Mouse (Mus musculus): ENCODE data around the gene Pdx1. TPM values are rescaled to one million over a fixed set of nuclear protein-coding genes. Genes with fewer than 3 reads are reported as not detected.

The Pdx1 gene
- total and polyA plus RNA-seq, 3 experiments, result not detected

DNA sequence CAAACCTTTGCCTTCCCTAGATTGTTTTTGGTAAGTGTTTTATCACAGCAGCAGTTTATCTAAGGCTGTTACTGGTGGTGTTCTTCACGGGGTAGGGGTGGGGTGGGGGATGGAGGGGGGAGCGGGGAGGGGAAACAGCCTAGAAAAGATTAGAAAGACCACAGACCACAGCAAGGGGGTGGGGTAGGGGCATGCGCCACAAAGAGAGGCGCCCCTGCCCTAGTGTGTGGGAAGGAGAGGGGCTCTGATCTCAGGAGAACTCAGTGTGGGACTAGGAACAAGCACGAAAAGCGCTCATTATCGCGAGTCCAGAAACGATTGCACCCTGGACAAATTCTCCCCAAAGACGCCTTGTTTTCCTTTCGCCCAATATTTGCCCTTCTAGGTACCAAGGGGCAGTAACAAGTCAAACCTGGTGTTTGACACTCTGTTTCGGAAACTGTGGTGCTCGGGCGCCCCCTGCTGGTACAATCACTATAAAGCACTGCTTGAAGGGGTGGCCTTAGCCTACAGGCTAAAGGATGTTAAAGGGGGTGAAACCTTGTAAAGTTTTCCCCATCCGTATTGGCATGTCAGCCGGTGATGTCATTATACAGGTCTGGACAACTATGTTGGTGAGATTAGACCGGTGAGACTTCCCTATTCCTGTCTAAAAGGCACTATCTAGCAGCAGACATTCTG, 53.6 kb downstream of the Pdx1 start:
- DNase-seq (ENCODE audit: low spot score), result peak; percentile 45

More for the DNA sequence above, 53.6 kb downstream of the Pdx1 start:
- H3K4me3 ChIP-seq (ENCODE audit: low read depth, low read length), result no peak overlapping the region
- no peaks in the 10 kb centered on the region for H3K9me3 ChIP-seq (replicated peaks)
- peak; percentile 81 for TF ChIP-seq CTCF (IDR thresholded peaks at IDR 0.05; ENCODE audit: low read depth, low read length)
- TF ChIP-seq GATA2 (IDR thresholded peaks at IDR 0.05; ENCODE audit: borderline replicate concordance, low read depth, low read length), result no peak
- ATAC-seq (ENCODE audit: extremely low read depth, insufficient number of reproducible peaks, low FRiP score, poor library complexity, severe bottlenecking), result peak; percentile 54; the same call in 1 of the 2 replicates
- H3K27me3 ChIP-seq (ENCODE audit: insufficient read depth, low read length), result peaks cover 10% of the 10 kb centered on the region
- no peaks in the 10 kb centered on the region for H3K36me3 ChIP-seq (replicated peaks)
- H3K4me1 ChIP-seq (ENCODE audit: insufficient read depth, low read depth, low read length), result peaks cover 2% of the 10 kb centered on the region; the same call in 1 of the 2 replicates

Other genes with a start within 250 kb of the Pdx1 start
- gene Lnx2, start 193.4 kb upstream of the Pdx1 start, total RNA-seq (2014; fragmentation: Nextera tagmentation), result 28.4 and 34.4 TPM in 2 replicates
- 13.1 TPM in 2 replicates for gene Lnx2, start 193.4 kb upstream of the Pdx1 start, total RNA-seq (2017)
- 15.9 and 18.8 TPM in 2 replicates for gene Lnx2, start 193.4 kb upstream of the Pdx1 start, polyA plus RNA-seq (2012)
- gene Polr1d, start 192.9 kb upstream of the Pdx1 start, total RNA-seq (2014; fragmentation: Nextera tagmentation), result 107 and 124 TPM in 2 replicates
- 186 and 188 TPM in 2 replicates for gene Polr1d, start 192.9 kb upstream of the Pdx1 start, total RNA-seq (2017)
- 113 and 131 TPM in 2 replicates for gene Polr1d, start 192.9 kb upstream of the Pdx1 start, polyA plus RNA-seq (2012)
- not detected in 2 replicates for gene Gsx1, start 81.3 kb upstream of the Pdx1 start, total RNA-seq (2014; fragmentation: Nextera tagmentation)
- 0.12 TPM in 1 of 2 replicates, not detected in the other for gene Gsx1, start 81.3 kb upstream of the Pdx1 start, total RNA-seq (2017)
- not detected in 2 replicates for gene Gsx1, start 81.3 kb upstream of the Pdx1 start, polyA plus RNA-seq (2012)
- gene Cdx2, start 37.3 kb downstream of the Pdx1 start, total RNA-seq (2014; fragmentation: Nextera tagmentation), result not detected in 2 replicates
- not detected in 2 replicates for gene Cdx2, start 37.3 kb downstream of the Pdx1 start, total RNA-seq (2017)
- gene Cdx2, start 37.3 kb downstream of the Pdx1 start, polyA plus RNA-seq (2012), result not detected in 2 replicates
- gene Urad, start 52.5 kb downstream of the Pdx1 start, total RNA-seq (2014; fragmentation: Nextera tagmentation), result not detected in 2 replicates
- gene Urad, start 52.5 kb downstream of the Pdx1 start, total RNA-seq (2017), result 0.17 TPM in 1 of 2 replicates, not detected in the other
- gene Urad, start 52.5 kb downstream of the Pdx1 start, polyA plus RNA-seq (2012), result not detected in 2 replicates
- gene Flt3, start 130.5 kb downstream of the Pdx1 start, total RNA-seq (2014; fragmentation: Nextera tagmentation), result not detected in 2 replicates
- gene Flt3, start 130.5 kb downstream of the Pdx1 start, total RNA-seq (2017), result 0.11 and 0.17 TPM in 2 replicates
- not detected in 2 replicates for gene Flt3, start 130.5 kb downstream of the Pdx1 start, polyA plus RNA-seq (2012)
- 618 and 666 TPM in 2 replicates for gene Pan3, start 160.2 kb downstream of the Pdx1 start, total RNA-seq (2014; fragmentation: Nextera tagmentation)
- gene Pan3, start 160.2 kb downstream of the Pdx1 start, total RNA-seq (2017), result 179 and 200 TPM in 2 replicates
- gene Pan3, start 160.2 kb downstream of the Pdx1 start, polyA plus RNA-seq (2012), result 30.7 and 32.3 TPM in 2 replicates